Mouse (Mus musculus): ENCODE measurements around the gene Akt1.

The Akt1 gene

GRCm38 (mm10) chr12:112693185-112694126 is 18.8 kb upstream of the Akt1 start:
- DNase-seq (ENCODE audit: low spot score in 2 of 2) = peak; percentile 93

- no peak for DNase-seq (ENCODE audit: low spot score in 2 of 2)
Observed at GRCm38 (mm10) chr12:112688458-112688857, 13.8 kb upstream of the Akt1 start.

GRCm38 (mm10) chr12:112683351-112683750 is 8.7 kb upstream of the Akt1 start:
- no peak for DNase-seq (ENCODE audit: low spot score in 2 of 2)

- peak; percentile 64 to 80 for DNase-seq (ENCODE audit: low spot score in 2 of 2)
Observed at GRCm38 (mm10) chr12:112679027-112679996, 4.6 kb upstream of the Akt1 start.

GRCm38 (mm10) chr12:112678555-112679026 is 3.9 kb upstream of the Akt1 start, which contains the start of gene Zbtb42:
Zbtb42 (plus strand) TSS chr12:112678828.
- peak; percentile 65 to 72 for DNase-seq (ENCODE audit: low spot score in 2 of 2)

- peak in 1 of 2 experiments; percentile 22 for DNase-seq (ENCODE audit: low spot score in 2 of 2)
Observed at GRCm38 (mm10) chr12:112677943-112678554, 3.4 kb upstream of the Akt1 start.

GRCm38 (mm10) chr12:112677076-112677475 is 2.4 kb upstream of the Akt1 start:
- no peak for DNase-seq (ENCODE audit: low spot score in 2 of 2)

GRCm38 (mm10) chr12:112675245-112676035 is 756 bp upstream of the Akt1 start:
- peak; percentile 76 to 80 for DNase-seq (ENCODE audit: low spot score in 2 of 2)

- peak in 1 of 2 experiments; percentile 26 for DNase-seq (ENCODE audit: low spot score in 2 of 2)
Observed at GRCm38 (mm10) chr12:112673576-112674091, 1.1 kb downstream of the Akt1 start.

GRCm38 (mm10) chr12:112672744-112673575 is 1.7 kb downstream of the Akt1 start:
- peak in 1 of 2 experiments; percentile 39 for DNase-seq (ENCODE audit: low spot score in 2 of 2)

GRCm38 (mm10) chr12:112671891-112672290 is 2.8 kb downstream of the Akt1 start:
- DNase-seq (ENCODE audit: low spot score in 2 of 2) = no peak

- DNase-seq (ENCODE audit: low spot score in 2 of 2) = peak in 1 of 2 experiments; percentile 62
Observed at GRCm38 (mm10) chr12:112670718-112671393, 3.8 kb downstream of the Akt1 start.

- DNase-seq (ENCODE audit: low spot score in 2 of 2) = peak in 1 of 2 experiments; percentile 54
Observed at GRCm38 (mm10) chr12:112667619-112668297, 6.9 kb downstream of the Akt1 start.

- no peak for DNase-seq (ENCODE audit: low spot score in 2 of 2)
Observed at GRCm38 (mm10) chr12:112665881-112666544, 8.7 kb downstream of the Akt1 start.

- peak; percentile 28 to 63 for DNase-seq (ENCODE audit: low spot score in 2 of 2)
Observed at GRCm38 (mm10) chr12:112665445-112665844, 9.2 kb downstream of the Akt1 start.

- DNase-seq (ENCODE audit: low spot score in 2 of 2) = no peak
Observed at GRCm38 (mm10) chr12:112664656-112665055, 10.0 kb downstream of the Akt1 start.

- DNase-seq (ENCODE audit: low spot score in 2 of 2) = no peak
Observed at GRCm38 (mm10) chr12:112664124-112664523, 10.6 kb downstream of the Akt1 start.

GRCm38 (mm10) chr12:112663716-112664115 is 11.0 kb downstream of the Akt1 start:
- no peak for DNase-seq (ENCODE audit: low spot score in 2 of 2)
